Mouse (Mus musculus): ENCODE measurements around the gene B4galnt1.

DNA sequence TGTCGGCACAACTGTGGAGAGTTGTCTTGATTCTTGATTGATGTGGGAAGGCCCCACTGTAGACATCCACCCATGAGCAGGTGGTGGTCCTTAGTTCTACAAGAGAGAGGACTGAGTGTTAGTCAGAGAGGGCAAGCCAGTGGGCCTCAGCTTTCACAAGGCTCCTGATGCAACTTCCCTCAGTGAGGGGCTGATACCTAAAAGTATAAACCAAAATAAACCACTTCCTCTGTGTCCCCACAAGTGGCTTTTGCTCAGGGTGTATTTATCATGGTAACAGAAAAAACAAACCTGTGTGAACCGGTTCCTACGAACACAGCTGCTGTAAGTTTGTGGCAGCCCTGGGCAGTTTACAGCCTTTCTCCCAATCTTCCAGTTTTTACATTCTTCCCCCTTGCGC is 28.5 kb upstream of the B4galnt1 start:
- TF ChIP-seq CTCF (IDR thresholded peaks at IDR 0.05; ENCODE audit: control insufficient read depth, insufficient read depth, low read length), result no peak
- TF ChIP-seq POLR2A (IDR thresholded peaks at IDR 0.05; ENCODE audit: borderline replicate concordance, control insufficient read depth, low read depth, low read length), result no peak

All from bone marrow, adult 2 months (tissue).